In genomic region chr19:3952099-3952498, GRCm38 (mm10) we compare ENCODE assay signal across 47 mouse cellular contexts. TPM values are rescaled to one million over a fixed set of nuclear protein-coding genes. Genes with fewer than 3 reads are reported as not detected.
"Had no signal": no experiment of that assay in that cellular context is flagged by ENCODE, and none has a peak within 500 bp of the region (broad histone marks: within the 10 kb centered on the region; RNA-seq: fewer than 3 reads in every experiment).

No protein-coding gene starts in this region.

- DNase-seq: heart, postnatal 10 days; heart, postnatal 14 days; heart, postnatal 36 days; heart, postnatal 4 days; kidney, adult 11 months; kidney, adult 18-20 months; kidney, adult 2 months; kidney, adult 8-10 months; kidney, adult 9 months; kidney, postnatal 10 days; kidney, postnatal 14 days; kidney, postnatal 25 days; kidney, postnatal 36 days; kidney, postnatal 4 days; layer of hippocampus, adult 9-11 months; layer of hippocampus, postnatal 36 days had no signal

- H3K4me1 ChIP-seq: heart, embryonic 15.5 days; hindbrain, embryonic 12.5 days; hindbrain, embryonic 13.5 days; hindbrain, embryonic 15.5 days had no signal

- H3K4me3 ChIP-seq: heart, embryonic 10.5 days; heart, embryonic 12.5 days; heart, embryonic 13.5 days; heart, embryonic 15.5 days; hindbrain, embryonic 10.5 days; hindbrain, embryonic 12.5 days; hindbrain, embryonic 13.5 days; hindbrain, embryonic 15.5 days; intestine, embryonic 15.5 days; kidney, embryonic 15.5 days; layer of hippocampus, adult 2 months had no signal

- H3K9me3 ChIP-seq: heart, embryonic 10.5 days; heart, embryonic 12.5 days; heart, embryonic 15.5 days; hindbrain, embryonic 10.5 days; hindbrain, embryonic 12.5 days; hindbrain, embryonic 13.5 days; hindbrain, embryonic 15.5 days; intestine, embryonic 15.5 days; kidney, embryonic 15.5 days had no signal

- H3K4me2 ChIP-seq: heart, embryonic 11.5 days; heart, embryonic 12.5 days; heart, embryonic 13.5 days; heart, embryonic 15.5 days; hindbrain, embryonic 12.5 days; hindbrain, embryonic 13.5 days; hindbrain, embryonic 14.5 days; hindbrain, embryonic 15.5 days; intestine, embryonic 15.5 days; kidney, embryonic 15.5 days had no signal

- H3K36me3 ChIP-seq: heart, embryonic 10.5 days; heart, embryonic 12.5 days; heart, embryonic 13.5 days; heart, embryonic 15.5 days; hindbrain, embryonic 10.5 days; hindbrain, embryonic 12.5 days; hindbrain, embryonic 13.5 days; hindbrain, embryonic 15.5 days; intestine, embryonic 15.5 days; kidney, embryonic 15.5 days had no signal

- H3K9ac ChIP-seq: heart, embryonic 12.5 days; heart, embryonic 13.5 days; heart, embryonic 15.5 days; hindbrain, embryonic 12.5 days; hindbrain, embryonic 13.5 days; hindbrain, embryonic 14.5 days; hindbrain, embryonic 15.5 days; intestine, embryonic 15.5 days; kidney, embryonic 15.5 days had no signal

- H3K27me3 ChIP-seq: hindbrain, embryonic 15.5 days; intestine, embryonic 15.5 days; kidney, embryonic 15.5 days had no signal

- ATAC-seq: hindbrain, embryonic 16.5 days; hindbrain, postnatal 0 days; inflammation-experienced regulatory T-cells, adult 6 months; intestine, embryonic 15.5 days; intestine, embryonic 16.5 days; intestine, postnatal 0 days had no signal

- H3K27ac ChIP-seq: heart, embryonic 10.5 days; heart, embryonic 13.5 days; heart, embryonic 15.5 days; hindbrain, embryonic 10.5 days; hindbrain, embryonic 12.5 days; hindbrain, embryonic 13.5 days; hindbrain, embryonic 14.5 days; hindbrain, embryonic 15.5 days; hindbrain, postnatal 0 days; intestine, embryonic 15.5 days; kidney, embryonic 15.5 days; kidney, postnatal 0 days; layer of hippocampus, adult 2 months had no signal

RNA-seq across cellular contexts. Expression of gene Aldh3b3, which starts 6.3 kb away (rescaled TPM):
- total RNA-seq: hematopoietic stem cell, adult 5-6 weeks; hindbrain, postnatal 0 days; layer of hippocampus, adult 18-20 months; layer of hippocampus, adult 2 months; layer of hippocampus, adult 8-10 months; layer of hippocampus, postnatal 10 days; layer of hippocampus, postnatal 14 days; layer of hippocampus, postnatal 25 days; layer of hippocampus, postnatal 36 days had no signal
- polyA plus RNA-seq: heart, embryonic 10.5 days; heart, embryonic 11.5 days; heart, embryonic 12.5 days; heart, embryonic 13.5 days; heart, embryonic 14.5 days; heart, embryonic 15.5 days; heart, embryonic 16.5 days; hindbrain, embryonic 10.5 days; hindbrain, embryonic 11.5 days; hindbrain, embryonic 12.5 days; hindbrain, embryonic 13.5 days; hindbrain, embryonic 14.5 days; hindbrain, embryonic 15.5 days; hindbrain, embryonic 16.5 days; hindbrain, postnatal 0 days; inflammation-experienced regulatory T-cells, adult 6 months; intestine, embryonic 14.5 days; intestine, embryonic 15.5 days; intestine, embryonic 16.5 days; intestine, postnatal 0 days; kidney, embryonic 14.5 days; kidney, embryonic 15.5 days; kidney, embryonic 16.5 days had no signal

RNA-seq across cellular contexts. Expression of gene Aldh3b2, which starts 20.0 kb away (rescaled TPM):
- total RNA-seq: hematopoietic stem cell, adult 5-6 weeks had no signal
- polyA plus RNA-seq: heart, embryonic 13.5 days; inflammation-experienced regulatory T-cells, adult 6 months had no signal
